Mouse (Mus musculus) spleen, postnatal 4 days (tissue): ENCODE results near the gene Syne3.

ENCODE experiments used
- DNase-seq, 2 experiments: peaks; one replicate each; pipeline ENCODE4 v3.0.0; 2022; ENCODE audit warnings: low spot score in 2 of 2

Syne3 gene

GRCm38 (mm10) chr12:104896640-104897039 lies 113.0 kb downstream of the Syne3 start:
- no peak for DNase-seq

DNA sequence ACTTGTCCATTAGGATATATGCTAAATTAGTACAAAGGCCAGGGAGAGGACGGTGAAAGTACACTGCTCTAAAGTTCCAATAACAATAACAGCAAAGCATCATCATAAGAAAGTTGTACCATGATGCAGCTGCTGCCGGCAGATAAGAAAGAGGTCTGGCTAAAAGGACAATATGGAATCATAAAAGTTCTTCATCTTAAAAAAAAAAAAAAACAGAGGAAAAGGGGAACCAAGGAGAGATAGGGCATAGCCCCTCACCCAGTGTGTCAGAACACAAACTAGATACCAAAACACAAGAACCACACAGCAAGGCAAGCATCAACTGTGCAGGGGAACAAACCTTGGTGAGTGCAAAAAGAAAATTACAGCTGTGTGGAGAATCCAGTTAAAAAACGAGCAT lies 117.4 kb downstream of the Syne3 start:
- DNase-seq: no peak

GRCm38 (mm10) chr12:104890066-104890465 lies 119.5 kb downstream of the Syne3 start:
- DNase-seq: no peak

GRCm38 (mm10) chr12:104886104-104886503 lies 123.5 kb downstream of the Syne3 start:
- no peak for DNase-seq

DNA sequence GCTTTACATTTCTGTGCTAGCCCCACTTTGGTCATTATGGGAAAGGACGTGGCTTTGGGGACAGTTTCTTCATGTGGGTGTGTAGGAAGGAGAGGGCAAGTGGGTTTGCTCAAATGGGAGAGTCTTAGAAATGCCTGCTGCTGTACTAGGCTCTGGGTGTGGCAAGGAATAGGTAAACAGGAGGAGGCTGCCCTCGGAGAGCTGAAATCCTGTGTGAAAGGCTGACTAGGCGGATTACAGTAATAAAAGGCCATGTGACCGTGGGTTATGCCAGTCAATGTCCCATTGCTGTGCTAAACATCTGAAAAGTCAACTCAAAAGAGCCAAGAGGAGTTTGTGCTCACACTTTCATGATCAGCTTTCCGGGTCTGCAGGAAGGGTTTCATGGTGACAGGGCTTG lies 127.1 kb downstream of the Syne3 start:
- no peak for DNase-seq

DNA sequence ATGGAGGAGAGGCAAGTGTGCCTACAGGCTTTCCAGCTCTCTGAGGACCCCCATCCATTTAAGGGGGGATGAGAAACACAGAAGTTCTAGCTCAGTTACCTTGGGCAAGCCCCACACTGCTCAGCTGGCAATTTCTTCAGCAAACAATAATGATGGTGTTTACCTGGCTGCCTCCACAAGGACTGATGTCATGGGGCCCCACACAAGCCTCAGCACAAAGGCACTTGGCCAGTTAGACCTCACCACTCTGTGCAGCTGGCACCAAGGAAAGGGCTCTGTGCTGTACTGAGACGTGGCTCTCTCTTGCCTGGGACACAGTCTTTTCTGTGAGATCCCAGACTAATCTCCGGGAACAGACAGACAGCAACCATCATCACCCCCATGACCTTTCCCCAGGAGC lies 127.5 kb downstream of the Syne3 start:
- DNase-seq: no peak

- no peak for DNase-seq
Measured at GRCm38 (mm10) chr12:104881518-104882060, 128.0 kb downstream of the Syne3 start.

GRCm38 (mm10) chr12:104880367-104880766 lies 129.2 kb downstream of the Syne3 start:
- DNase-seq: no peak
